Mouse (Mus musculus): ENCODE results near the gene Isy1. TPM values are rescaled to one million over a fixed set of nuclear protein-coding genes. Genes with fewer than 3 reads are reported as not detected.

Gene Isy1
- polyA plus RNA-seq, 1 experiment: 6.7 TPM

DNA sequence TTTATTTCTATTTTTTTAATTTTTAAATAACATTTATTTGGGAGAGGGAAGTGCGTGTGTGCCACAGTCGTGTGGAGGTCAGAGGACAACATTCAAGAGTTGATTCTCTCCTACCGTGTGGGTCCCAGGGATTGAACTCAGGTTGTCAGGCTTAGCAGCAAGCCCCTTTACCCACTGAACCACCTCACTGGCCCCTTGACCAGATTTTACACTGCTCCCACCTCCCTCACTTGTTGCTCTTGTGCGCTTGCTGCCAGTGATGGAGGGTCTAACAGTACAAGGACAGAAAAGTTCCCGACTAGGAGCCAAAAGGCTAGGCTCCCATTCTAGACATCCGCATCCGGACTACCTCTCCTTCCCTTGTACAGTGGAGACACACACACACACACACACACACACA lies 33.1 kb downstream of the Isy1 start:
- 80% methylated on average over 7 of the region's 7 CpGs for WGBS
- TF ChIP-seq CTCF (IDR thresholded peaks at IDR 0.05; ENCODE audit: extremely low read depth, insufficient read length, insufficient replicate concordance, low read depth, low read length) (no peak), POLR2A (IDR thresholded peaks at IDR 0.05; ENCODE audit: low read depth, low read length) (no peak)
- no peak overlapping the region for H3K4me3 ChIP-seq (ENCODE audit: low read depth, low read length)
- peaks cover 13% of the 10 kb centered on the region for H3K36me3 ChIP-seq (ENCODE audit: control insufficient read depth, insufficient read depth, low read length)
- H3K27ac ChIP-seq (ENCODE audit: insufficient read depth, low read depth, low read length): peak overlapping the region; percentile 34
- H3K4me1 ChIP-seq (ENCODE audit: control insufficient read depth, insufficient read depth, insufficient read length, low read length): peaks cover 17% of the 10 kb centered on the region; the same call in 1 of the 2 replicates
- H3K27me3 ChIP-seq (ENCODE audit: control insufficient read depth, insufficient read depth, low read length): no peaks in the 10 kb centered on the region

DNA sequence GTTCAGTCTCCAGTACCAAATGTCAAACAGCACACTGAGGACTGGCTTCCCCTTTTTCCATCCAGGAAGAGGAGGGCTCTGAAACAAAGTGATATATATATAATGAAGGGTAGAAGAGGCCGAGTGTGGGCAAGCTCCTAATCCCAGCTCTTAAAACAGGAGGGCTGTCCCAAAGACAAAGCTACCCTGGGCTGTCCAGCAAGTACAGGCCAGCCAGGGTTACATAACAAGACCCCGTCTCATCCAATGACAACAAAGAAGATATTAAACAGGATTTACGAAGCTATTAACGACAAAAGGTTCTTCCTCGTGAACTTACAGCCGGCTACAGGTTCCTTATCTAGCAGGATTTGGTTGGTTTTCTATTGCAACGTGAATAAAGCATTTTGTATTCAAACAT lies 33.7 kb downstream of the Isy1 start:
- Histone ChIP-seq H3K27me3 (ENCODE audit: control insufficient read depth, insufficient read depth, low read length) (no peaks in the 10 kb centered on the region), H3K36me3 (ENCODE audit: control insufficient read depth, insufficient read depth, low read length) (peaks cover 13% of the 10 kb centered on the region), H3K4me1 (ENCODE audit: control insufficient read depth, insufficient read depth, insufficient read length, low read length) (peaks cover 16% of the 10 kb centered on the region; the same call in 1 of the 2 replicates), H3K4me3 (ENCODE audit: low read depth, low read length) (no peak overlapping the region), H3K27ac (ENCODE audit: insufficient read depth, low read depth, low read length) (no peak overlapping the region)
- 73% methylated on average over 7 of the region's 7 CpGs for WGBS
- TF ChIP-seq POLR2A (IDR thresholded peaks at IDR 0.05; ENCODE audit: low read depth, low read length) (no peak), CTCF (IDR thresholded peaks at IDR 0.05; ENCODE audit: extremely low read depth, insufficient read length, insufficient replicate concordance, low read depth, low read length) (no peak)

DNA sequence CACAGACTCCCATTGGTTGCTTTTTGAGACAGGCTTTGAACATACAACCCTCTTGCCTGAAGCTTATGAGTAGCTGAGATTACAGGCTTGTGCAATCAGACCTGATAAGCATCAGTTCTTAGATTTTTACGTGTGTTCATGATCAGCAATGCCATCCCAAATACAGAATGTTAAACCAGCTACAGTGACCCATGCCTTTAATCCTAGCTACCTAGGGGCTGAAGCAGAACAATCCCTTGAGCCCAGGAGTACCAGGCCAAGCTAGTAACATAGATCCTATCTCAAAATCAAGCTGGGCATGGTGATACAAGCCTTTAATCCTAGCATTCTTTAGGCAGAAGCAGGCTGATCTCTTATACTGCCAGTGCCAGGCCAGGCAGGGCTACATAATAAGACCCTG lies 34.6 kb downstream of the Isy1 start:
- H3K36me3 ChIP-seq (ENCODE audit: control insufficient read depth, insufficient read depth, low read length): peaks cover 13% of the 10 kb centered on the region
- no peak overlapping the region for H3K27ac ChIP-seq (ENCODE audit: insufficient read depth, low read depth, low read length)
- 37% methylated on average over 1 of the region's 1 CpGs for WGBS
- peaks cover 12% of the 10 kb centered on the region; the same call in 1 of the 2 replicates for H3K4me1 ChIP-seq (ENCODE audit: control insufficient read depth, insufficient read depth, insufficient read length, low read length)
- no peak overlapping the region for H3K4me3 ChIP-seq (ENCODE audit: low read depth, low read length)
- TF ChIP-seq POLR2A (IDR thresholded peaks at IDR 0.05; ENCODE audit: low read depth, low read length) (no peak), CTCF (IDR thresholded peaks at IDR 0.05; ENCODE audit: extremely low read depth, insufficient read length, insufficient replicate concordance, low read depth, low read length) (no peak)
- no peaks in the 10 kb centered on the region for H3K27me3 ChIP-seq (ENCODE audit: control insufficient read depth, insufficient read depth, low read length)

DNA sequence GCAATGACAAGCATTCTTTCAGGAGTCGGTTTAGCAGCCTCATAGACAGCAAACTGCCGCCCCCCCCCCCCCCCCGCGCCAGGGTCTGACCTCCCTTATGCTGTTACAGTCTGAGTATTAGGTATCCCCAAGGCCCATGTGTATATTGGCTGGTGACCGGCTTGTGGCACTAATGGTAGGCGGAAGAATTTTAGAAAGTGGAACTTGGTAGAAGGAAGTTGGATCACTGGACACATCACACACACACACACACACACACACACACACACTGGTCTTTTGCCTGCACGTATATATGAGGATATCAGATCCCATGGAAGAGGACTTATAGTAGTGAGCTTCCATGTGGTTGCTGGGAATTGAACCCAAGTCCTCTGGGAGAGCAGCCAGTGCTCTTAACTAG lies 36.1 kb downstream of the Isy1 start:
- Histone ChIP-seq H3K4me1 (ENCODE audit: control insufficient read depth, insufficient read depth, insufficient read length, low read length) (peaks cover 8% of the 10 kb centered on the region; the same call in 1 of the 2 replicates), H3K36me3 (ENCODE audit: control insufficient read depth, insufficient read depth, low read length) (peaks cover 15% of the 10 kb centered on the region), H3K4me3 (ENCODE audit: low read depth, low read length) (no peak overlapping the region), H3K27me3 (ENCODE audit: control insufficient read depth, insufficient read depth, low read length) (no peaks in the 10 kb centered on the region), H3K27ac (ENCODE audit: insufficient read depth, low read depth, low read length) (no peak overlapping the region)
- no peak for TF ChIP-seq CTCF (IDR thresholded peaks at IDR 0.05; ENCODE audit: extremely low read depth, insufficient read length, insufficient replicate concordance, low read depth, low read length)
- TF ChIP-seq POLR2A (IDR thresholded peaks at IDR 0.05; ENCODE audit: low read depth, low read length): no peak
- 84% methylated on average over 7 of the region's 7 CpGs for WGBS

DNA sequence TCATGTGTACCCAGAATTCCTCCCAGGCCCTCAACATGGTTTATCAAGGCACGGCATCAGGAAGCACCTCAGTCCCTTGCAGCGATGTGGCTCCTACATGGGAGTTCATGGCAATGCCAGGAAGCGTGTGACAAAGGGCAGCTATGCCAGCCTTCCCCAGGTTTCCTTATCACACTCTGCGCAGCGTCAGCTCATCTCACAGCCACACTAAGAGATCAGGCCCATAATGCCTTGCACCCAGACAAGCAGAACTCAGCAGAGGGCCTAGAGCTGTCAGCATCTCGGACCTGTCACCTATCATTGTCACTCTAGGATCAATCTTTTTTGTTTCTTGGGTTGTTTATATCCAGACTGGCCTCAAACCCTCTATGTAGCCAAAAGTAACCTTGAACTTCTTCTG lies 39.0 kb downstream of the Isy1 start:
- Histone ChIP-seq H3K36me3 (ENCODE audit: control insufficient read depth, insufficient read depth, low read length) (peaks cover 11% of the 10 kb centered on the region), H3K27ac (ENCODE audit: insufficient read depth, low read depth, low read length) (no peak overlapping the region), H3K4me3 (ENCODE audit: low read depth, low read length) (no peak overlapping the region), H3K4me1 (ENCODE audit: control insufficient read depth, insufficient read depth, insufficient read length, low read length) (no peaks in the 10 kb centered on the region; the same call in 1 of the 2 replicates), H3K27me3 (ENCODE audit: control insufficient read depth, insufficient read depth, low read length) (no peaks in the 10 kb centered on the region)
- TF ChIP-seq POLR2A (IDR thresholded peaks at IDR 0.05; ENCODE audit: low read depth, low read length) (no peak), CTCF (IDR thresholded peaks at IDR 0.05; ENCODE audit: extremely low read depth, insufficient read length, insufficient replicate concordance, low read depth, low read length) (no peak)
- 76% methylated on average over 6 of the region's 6 CpGs for WGBS

DNA sequence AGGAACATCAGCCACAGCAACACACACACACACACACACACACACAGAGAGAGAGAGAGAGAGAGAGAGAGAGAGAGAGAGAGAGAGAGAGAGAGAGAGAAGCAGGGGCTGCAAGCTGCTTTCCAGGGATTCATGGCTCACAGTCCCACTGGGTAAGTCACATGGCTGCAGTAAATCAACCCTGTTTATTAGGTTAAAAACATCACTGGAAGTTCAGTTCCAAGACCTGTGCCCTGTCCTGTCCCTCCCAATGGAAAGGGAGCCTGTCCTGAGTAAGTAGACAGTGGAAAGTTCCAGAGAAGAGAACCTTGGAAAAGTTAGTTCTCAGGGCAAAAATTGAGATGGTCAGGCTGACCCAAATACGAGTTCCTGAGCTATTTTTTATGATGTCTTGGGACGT lies 41.3 kb downstream of the Isy1 start:
- H3K4me1 ChIP-seq (ENCODE audit: control insufficient read depth, insufficient read depth, insufficient read length, low read length): no peaks in the 10 kb centered on the region; the same call in 1 of the 2 replicates
- 32% methylated on average over 2 of the region's 2 CpGs for WGBS
- H3K36me3 ChIP-seq (ENCODE audit: control insufficient read depth, insufficient read depth, low read length): peaks cover 21% of the 10 kb centered on the region
- H3K27ac ChIP-seq (ENCODE audit: insufficient read depth, low read depth, low read length): no peak overlapping the region
- H3K27me3 ChIP-seq (ENCODE audit: control insufficient read depth, insufficient read depth, low read length): no peaks in the 10 kb centered on the region
- TF ChIP-seq POLR2A (IDR thresholded peaks at IDR 0.05; ENCODE audit: low read depth, low read length) (no peak), CTCF (IDR thresholded peaks at IDR 0.05; ENCODE audit: extremely low read depth, insufficient read length, insufficient replicate concordance, low read depth, low read length) (no peak)
- H3K4me3 ChIP-seq (ENCODE audit: low read depth, low read length): no peak overlapping the region

DNA sequence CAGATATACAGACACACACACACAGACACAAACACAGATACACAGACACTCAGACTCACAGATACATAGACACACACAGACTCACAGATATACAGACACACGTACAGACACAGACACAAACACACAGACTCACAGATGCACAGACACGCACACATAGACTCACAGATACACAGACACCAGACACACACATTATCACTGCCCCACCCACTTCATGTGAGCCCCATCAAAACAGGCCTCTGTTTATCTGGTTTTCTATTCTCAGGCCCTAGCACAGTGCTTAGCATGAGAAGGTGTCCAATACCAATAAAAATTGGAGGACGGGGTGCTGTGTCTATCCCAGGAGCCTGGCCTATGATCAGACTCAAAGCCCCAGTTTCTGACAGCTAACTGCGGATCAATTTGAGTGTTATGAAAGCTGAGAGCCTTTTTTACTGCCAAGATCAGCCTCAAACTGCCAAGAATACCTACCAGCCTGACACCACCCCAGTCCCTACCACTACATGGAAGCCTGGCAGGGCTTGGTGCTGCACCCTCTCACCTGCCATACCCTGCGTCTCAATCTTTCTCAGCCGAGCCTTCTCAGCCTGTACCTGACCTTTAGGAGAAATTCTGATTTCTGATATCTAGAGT lies 42.2 kb downstream of the Isy1 start:
- Histone ChIP-seq H3K27ac (ENCODE audit: insufficient read depth, low read depth, low read length) (no peak overlapping the region), H3K36me3 (ENCODE audit: control insufficient read depth, insufficient read depth, low read length) (peaks cover 30% of the 10 kb centered on the region), H3K27me3 (ENCODE audit: control insufficient read depth, insufficient read depth, low read length) (no peaks in the 10 kb centered on the region), H3K4me1 (ENCODE audit: control insufficient read depth, insufficient read depth, insufficient read length, low read length) (peaks cover 1% of the 10 kb centered on the region), H3K4me3 (ENCODE audit: low read depth, low read length) (no peak overlapping the region)
- 87% methylated on average over 6 of the region's 6 CpGs for WGBS
- TF ChIP-seq CTCF (IDR thresholded peaks at IDR 0.05; ENCODE audit: extremely low read depth, insufficient read length, insufficient replicate concordance, low read depth, low read length) (no peak), POLR2A (IDR thresholded peaks at IDR 0.05; ENCODE audit: low read depth, low read length) (no peak)
